Mouse (Mus musculus): ENCODE measurements around the gene Dlx4.
A peak's percentile ranks its signal among the peaks of the same experiment; 100 is the strongest.

Gene Dlx4

GRCm38 (mm10) chr11:95145851-95146403 is at the start of gene Dlx4:
Gene Dlx4 (minus strand): TSS chr11:95146263.
- peak; percentile 44 to 55 for DNase-seq

- peak; percentile 23 to 52 for DNase-seq
These were observed 43.8 kb upstream of the Dlx4 start for GRCm38 (mm10) chr11:95189863-95190262.

- no peak for DNase-seq
These were observed 40.8 kb upstream of the Dlx4 start for GRCm38 (mm10) chr11:95186826-95187225.

- DNase-seq, result peak; percentile 75 to 81
These were observed 39.6 kb upstream of the Dlx4 start for GRCm38 (mm10) chr11:95185700-95186099.

GRCm38 (mm10) chr11:95184561-95184960 is 38.5 kb upstream of the Dlx4 start:
- no peak for DNase-seq

GRCm38 (mm10) chr11:95179311-95179710 is 33.2 kb upstream of the Dlx4 start:
- DNase-seq, result no peak

GRCm38 (mm10) chr11:95165857-95166256 is 19.8 kb upstream of the Dlx4 start:
- DNase-seq, result no peak

- no peak for DNase-seq
These were observed 15.6 kb upstream of the Dlx4 start for GRCm38 (mm10) chr11:95161708-95162107.

GRCm38 (mm10) chr11:95160693-95161092 is 14.6 kb upstream of the Dlx4 start:
- DNase-seq, result peak; percentile 43 to 52

GRCm38 (mm10) chr11:95159763-95160371 is 13.8 kb upstream of the Dlx4 start:
- DNase-seq, result no peak

- DNase-seq, result no peak
These were observed 11.8 kb upstream of the Dlx4 start for GRCm38 (mm10) chr11:95157872-95158271.

GRCm38 (mm10) chr11:95157356-95157755 is 11.3 kb upstream of the Dlx4 start:
- no peak for DNase-seq

- no peak for DNase-seq
These were observed 9.4 kb upstream of the Dlx4 start for GRCm38 (mm10) chr11:95155511-95155910.

GRCm38 (mm10) chr11:95153681-95154080 is 7.6 kb upstream of the Dlx4 start:
- no peak for DNase-seq

GRCm38 (mm10) chr11:95153116-95153515 is 7.1 kb upstream of the Dlx4 start:
- DNase-seq, result peak in 1 of 2 experiments; percentile 47

GRCm38 (mm10) chr11:95150269-95151049 is 4.4 kb upstream of the Dlx4 start:
- peak; percentile 36 to 48 for DNase-seq

GRCm38 (mm10) chr11:95149462-95150268 is 3.6 kb upstream of the Dlx4 start:
- no peak for DNase-seq

- no peak for DNase-seq
These were observed 2.7 kb upstream of the Dlx4 start for GRCm38 (mm10) chr11:95148754-95149153.

GRCm38 (mm10) chr11:95144946-95145483 is 1.0 kb downstream of the Dlx4 start:
- peak in 1 of 2 experiments; percentile 31 for DNase-seq

GRCm38 (mm10) chr11:95144091-95144945 is 1.7 kb downstream of the Dlx4 start:
- DNase-seq, result no peak

GRCm38 (mm10) chr11:95143663-95144062 is 2.4 kb downstream of the Dlx4 start:
- DNase-seq, result no peak

All from kidney, postnatal 4 days (tissue).